In the genomic region with DNA sequence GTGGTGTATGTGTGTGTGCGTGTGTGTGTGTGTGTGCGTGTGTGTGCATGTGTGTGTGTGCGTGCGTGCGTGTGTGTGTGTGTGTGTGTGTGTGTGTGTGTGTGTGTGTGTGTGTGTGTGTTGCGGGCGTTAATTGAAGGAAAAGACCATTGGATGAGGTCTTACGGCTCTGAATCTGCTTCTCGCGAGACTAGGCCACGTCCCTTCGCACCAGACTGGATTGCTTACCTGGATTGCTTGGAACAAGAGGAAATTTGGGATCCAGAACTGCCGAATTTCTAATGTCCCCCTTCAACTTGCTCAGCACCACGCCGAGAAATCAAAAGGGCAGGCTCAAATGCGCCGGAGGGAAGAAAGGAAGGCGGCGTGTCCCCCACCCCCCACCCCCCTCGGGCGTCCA, we compare ENCODE assay signal across 13 mouse cellular contexts. TPM values are rescaled to one million over a fixed set of nuclear protein-coding genes. Genes with fewer than 3 reads are reported as not detected.
DNase-seq lines count a peak whose midpoint lies in the region; ATAC-seq and TF ChIP-seq lines count a peak whose summit lies in the region.
"Had no signal": no experiment of that assay in that cellular context is flagged by ENCODE, and none has a peak within 500 bp of the region (broad histone marks: within the 10 kb centered on the region; RNA-seq: fewer than 3 reads in every experiment).

Gene Esx1, minus strand, starts transcription at position 366 of the 400 bp plus-strand sequence.

- no peak within 1 kb of the TSS for H3K9ac ChIP-seq in heart, embryonic 16.5 days (ENCODE audit: low read length)
- no peak within 1 kb of the TSS for H3K9ac ChIP-seq in lung, postnatal 0 days (replicated peaks; ENCODE audit: low read depth)
- no peak within 1 kb of the TSS for H3K9ac ChIP-seq in forebrain, embryonic 14.5 days (ENCODE audit: low read length)

- peaks cover 2% of the 10 kb centered on the region; the same call in 1 of the 2 replicates for H3K4me1 ChIP-seq in heart, embryonic 16.5 days (ENCODE audit: control insufficient read depth, insufficient read depth, low read length)
- H3K4me1 ChIP-seq in lung, postnatal 0 days (ENCODE audit: insufficient read depth, low read depth, low read length): no peaks in the 10 kb centered on the region
- no peaks in the 10 kb centered on the region for H3K4me1 ChIP-seq in forebrain, embryonic 14.5 days (ENCODE audit: control insufficient read depth, insufficient read depth, low read length)
- no peaks in the 10 kb centered on the region for H3K4me1 ChIP-seq in cerebellum, adult 2 months (ENCODE audit: control insufficient read depth, insufficient read depth, low read length)

- peak within 1 kb of the TSS; percentile 27; the same call in 1 of the 2 replicates for H3K4me2 ChIP-seq in heart, embryonic 16.5 days (ENCODE audit: low read depth, low read length)
- H3K4me2 ChIP-seq in lung, postnatal 0 days (replicated peaks; ENCODE audit: low read depth, low read length): peak within 1 kb of the TSS; percentile 14; the same call in 1 of the 2 replicates
- H3K4me2 ChIP-seq in forebrain, embryonic 14.5 days (ENCODE audit: low read length): no peak within 1 kb of the TSS

- WGBS in heart, embryonic 16.5 days: 23% methylated on average over 20 of the region's 21 CpGs
- WGBS in lung, postnatal 0 days: 14% methylated on average over 19 of the region's 21 CpGs
- WGBS in forebrain, embryonic 14.5 days: 33% methylated on average over 21 of the region's 21 CpGs
- WGBS in cerebellum, adult 2 months: 7% methylated on average over 18 of the region's 21 CpGs

- no peak for DNase-seq in heart, postnatal 4 days
- DNase-seq in lung, postnatal 0 days (ENCODE audit: low spot score): no peak
- DNase-seq in lung, postnatal 25 days (ENCODE audit: low spot score): no peak
- peak; percentile 43 for DNase-seq in R1 (ENCODE audit: low read depth, low spot score)
- DNase-seq in forebrain, embryonic 14.5 days (ENCODE audit: low spot score): no peak
- DNase-seq in adrenal gland, postnatal 14 days: no peak
- no peak for DNase-seq in cerebellum, adult 2 months
- DNase-seq: kidney, adult 9 months had no signal

- 0 out of 2 replicates have a peak within 1 kb of the TSS, but pooled peaks have one; percentile 21 for H3K4me3 ChIP-seq in heart, embryonic 16.5 days (ENCODE audit: low read length)
- H3K4me3 ChIP-seq in lung, postnatal 0 days (ENCODE audit: low read depth, low read length): no peak within 1 kb of the TSS
- peak within 1 kb of the TSS; percentile 5; the same call in 1 of the 2 replicates for H3K4me3 ChIP-seq in forebrain, embryonic 14.5 days (ENCODE audit: low read depth, low read length)
- no peak within 1 kb of the TSS for H3K4me3 ChIP-seq in cerebellum, adult 2 months (replicated peaks; ENCODE audit: insufficient read depth, low read depth, low read length)

- no peak for TF ChIP-seq CTCF in lung, postnatal 0 days (IDR thresholded peaks at IDR 0.05)
- no peak for TF ChIP-seq CTCF in cerebellum, adult 2 months (IDR thresholded peaks at IDR 0.05; ENCODE audit: borderline replicate concordance, insufficient read depth, low read depth, low read length)

- H3K9me3 ChIP-seq in heart, embryonic 16.5 days (replicated peaks; ENCODE audit: control insufficient read depth, low read length): 0 out of 2 replicates have a peak, but pooled peaks cover 4% of the 10 kb centered on the region
- H3K9me3 ChIP-seq in lung, postnatal 0 days (ENCODE audit: low read length): no peaks in the 10 kb centered on the region
- no peaks in the 10 kb centered on the region for H3K9me3 ChIP-seq in forebrain, embryonic 14.5 days (replicated peaks; ENCODE audit: control insufficient read depth, low read length)

- no peak within 1 kb of the TSS for H3K27ac ChIP-seq in heart, embryonic 16.5 days (ENCODE audit: low read length)
- no peak within 1 kb of the TSS for H3K27ac ChIP-seq in lung, postnatal 0 days (ENCODE audit: low read length)
- H3K27ac ChIP-seq in forebrain, embryonic 14.5 days (ENCODE audit: low read depth, low read length): no peak within 1 kb of the TSS
- H3K27ac ChIP-seq in cerebellum, adult 2 months (ENCODE audit: insufficient read depth, low read length): no peak within 1 kb of the TSS

- peaks cover 50% of the 10 kb centered on the region for H3K27me3 ChIP-seq in heart, embryonic 16.5 days (ENCODE audit: control insufficient read depth, insufficient read depth, low read length)
- H3K27me3 ChIP-seq in lung, postnatal 0 days (replicated peaks; ENCODE audit: insufficient read depth, low read length): peaks cover 27% of the 10 kb centered on the region
- H3K27me3 ChIP-seq in forebrain, embryonic 14.5 days (replicated peaks; ENCODE audit: control insufficient read depth, insufficient read depth, low read length): peaks cover 55% of the 10 kb centered on the region
- peaks cover 3% of the 10 kb centered on the region; the same call in 1 of the 2 replicates for H3K27me3 ChIP-seq in cerebellum, adult 2 months (ENCODE audit: control insufficient read depth, insufficient read depth, low read length)

- TF ChIP-seq POLR2A in cerebellum, adult 2 months (IDR thresholded peaks at IDR 0.05; ENCODE audit: borderline replicate concordance, insufficient read depth, low read length): no peak

- no peaks in the 10 kb centered on the region for H3K36me3 ChIP-seq in heart, embryonic 16.5 days (ENCODE audit: control insufficient read depth, insufficient read depth)
- no peaks in the 10 kb centered on the region for H3K36me3 ChIP-seq in lung, postnatal 0 days (ENCODE audit: insufficient read depth, low read length)
- no peaks in the 10 kb centered on the region for H3K36me3 ChIP-seq in forebrain, embryonic 14.5 days (ENCODE audit: control insufficient read depth, insufficient read depth, low read length)

- no peak for ATAC-seq in heart, embryonic 16.5 days (replicated peaks; ENCODE audit: extremely low read depth, insufficient read depth, low FRiP score)
- no peak for ATAC-seq in lung, postnatal 0 days
- ATAC-seq in forebrain, embryonic 14.5 days: no peak
- ATAC-seq: CD4-positive, CD25-positive, alpha-beta regulatory T cell, adult 4 months had no signal

- no peak for TF ChIP-seq EP300 in lung, postnatal 0 days (IDR thresholded peaks at IDR 0.05)

RNA-seq across cellular contexts. Expression of gene Esx1, which starts in this region (rescaled TPM):
- not detected in 2 replicates for polyA plus RNA-seq in heart, embryonic 16.5 days (2015; fragmentation: Nextera tagmentation; extraction: Ambion mirVana)
- not detected for total RNA-seq in heart, postnatal 4 days (2021)
- polyA plus RNA-seq in lung, postnatal 0 days (2015; fragmentation: Nextera tagmentation; extraction: Ambion mirVana): not detected in 2 replicates
- polyA plus RNA-seq in forebrain, embryonic 14.5 days (2014; fragmentation: Nextera tagmentation; extraction: Ambion mirVana): not detected in 2 replicates
- not detected in 2 replicates for total RNA-seq in adrenal gland, postnatal 14 days (2021)
- not detected in 2 replicates for polyA plus RNA-seq in cerebellum, adult 2 months (2012; rRNA removed)
- total RNA-seq: left cerebral cortex, adult 8-10 months; neutrophil, adult 5-6 weeks had no signal
- polyA plus RNA-seq: CD4-positive, CD25-positive, alpha-beta regulatory T cell, adult 4 months; gonadal fat pad, adult 2 months had no signal

Comparison
In these comparisons a context has a peak if more than half of its experiments do, and no peak if none do; other contexts are left out.
1. H3K4me3 ChIP-seq: peak in heart, embryonic 16.5 days (single experiment) and forebrain, embryonic 14.5 days (single experiment); none in lung, postnatal 0 days (single experiment) and cerebellum, adult 2 months (single experiment).